Mouse (Mus musculus) kidney, adult 8-10 months (tissue): ENCODE measurements around the gene Dlgap5.
"Not testable (repeated sequence)": the region's sequence is repeated elsewhere in the genome, so short reads cannot be mapped to it uniquely, and the experiment has no call there.

Source experiments
- DNase-seq, 2 experiments: peaks; one replicate each; pipeline ENCODE4 v3.0.0; 2022

Dlgap5 gene

DNA sequence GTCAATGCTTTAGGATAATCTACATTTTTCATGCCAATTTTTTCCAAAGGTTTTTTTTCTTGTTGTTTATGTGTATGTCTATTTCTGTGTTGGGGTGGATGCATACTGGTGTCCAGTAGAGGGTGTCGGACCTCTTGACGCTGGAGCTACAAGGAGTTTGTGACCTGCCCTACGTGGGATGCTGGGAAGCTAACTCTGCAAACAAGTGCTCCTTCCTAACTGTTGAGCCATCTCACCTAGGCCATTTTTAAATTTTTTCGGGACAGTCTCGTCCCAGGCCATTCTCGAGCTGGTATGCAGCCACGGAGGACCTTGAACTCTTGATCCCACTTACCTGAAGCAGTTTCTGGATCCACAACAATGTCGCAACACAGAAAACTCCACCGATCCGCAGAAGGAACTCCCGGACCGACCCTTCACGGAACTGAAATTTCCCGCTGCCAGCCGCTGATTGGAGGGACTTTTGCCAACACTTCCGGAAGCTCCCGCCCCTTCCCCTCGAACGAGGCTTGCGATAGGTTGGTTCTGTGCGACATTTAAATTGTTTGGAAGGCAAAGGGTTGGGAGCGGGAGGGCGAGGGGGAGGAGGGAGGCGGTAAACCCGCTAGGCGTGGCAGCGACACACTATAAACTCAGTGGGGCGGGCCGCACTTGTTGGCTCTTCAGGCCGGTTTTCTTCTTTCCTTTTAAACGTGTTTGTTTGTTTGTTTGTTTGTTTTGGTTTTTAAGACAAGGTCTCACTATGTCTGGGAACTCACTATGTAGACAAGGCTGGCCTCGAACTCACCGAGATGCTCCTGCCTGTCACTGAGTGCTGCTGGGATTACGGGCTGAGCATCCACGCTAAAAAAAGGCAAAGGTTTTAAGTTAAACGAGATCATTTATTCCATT, at the start of gene Dlgap5:
Gene Dlgap5, minus strand, starts transcription at position 633 of the 891 bp plus-strand sequence.
- peak; percentile 90 to 94 for DNase-seq

GRCm38 (mm10) chr14:47465468-47466175, 47.4 kb upstream of the Dlgap5 start:
- no peak for DNase-seq

- DNase-seq, result no peak
Measured at GRCm38 (mm10) chr14:47464426-47464825, 46.2 kb upstream of the Dlgap5 start.

GRCm38 (mm10) chr14:47462877-47463460, 44.8 kb upstream of the Dlgap5 start:
- DNase-seq, result no peak

- DNase-seq, result no peak
Measured at GRCm38 (mm10) chr14:47462453-47462852, 44.2 kb upstream of the Dlgap5 start.

DNA sequence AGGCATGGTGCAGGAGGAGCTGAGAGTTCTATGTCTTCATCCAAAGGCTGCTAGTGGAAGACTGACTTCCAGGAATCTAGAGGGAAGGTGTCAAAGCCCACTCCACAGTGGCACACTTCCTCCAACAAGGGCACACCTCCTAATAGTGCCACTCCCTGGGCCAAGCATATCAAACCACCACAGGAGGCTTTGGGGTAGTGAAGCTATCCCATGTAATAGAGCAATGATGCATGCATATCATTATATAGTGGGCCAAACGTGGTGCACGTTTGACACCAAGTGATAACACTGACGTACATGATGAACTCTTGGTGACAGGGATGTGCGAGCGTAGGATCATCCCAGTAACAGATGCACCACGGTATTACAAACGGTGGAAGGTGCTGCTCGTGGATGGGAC, 43.8 kb upstream of the Dlgap5 start:
- no peak for DNase-seq

DNA sequence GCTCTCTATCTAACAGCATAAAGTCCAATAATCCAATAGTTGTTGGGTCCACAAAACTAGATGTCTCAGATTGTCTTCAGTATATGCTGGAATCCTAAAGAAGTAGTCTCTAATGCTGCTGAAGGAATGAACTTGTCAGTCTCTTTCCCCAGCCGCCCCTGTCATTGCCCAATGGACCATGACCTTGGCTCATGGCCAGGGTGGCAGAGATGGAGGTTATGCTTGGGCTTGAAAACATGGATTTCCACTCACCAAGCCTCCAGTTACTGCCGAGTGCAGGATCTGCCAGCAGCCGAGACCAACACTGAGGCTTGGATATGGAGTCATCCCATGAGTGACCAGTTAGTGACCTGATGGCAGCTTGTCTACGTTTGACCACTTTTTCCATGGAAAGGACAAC, 41.3 kb upstream of the Dlgap5 start:
- DNase-seq, result peak; percentile 26 to 46

DNA sequence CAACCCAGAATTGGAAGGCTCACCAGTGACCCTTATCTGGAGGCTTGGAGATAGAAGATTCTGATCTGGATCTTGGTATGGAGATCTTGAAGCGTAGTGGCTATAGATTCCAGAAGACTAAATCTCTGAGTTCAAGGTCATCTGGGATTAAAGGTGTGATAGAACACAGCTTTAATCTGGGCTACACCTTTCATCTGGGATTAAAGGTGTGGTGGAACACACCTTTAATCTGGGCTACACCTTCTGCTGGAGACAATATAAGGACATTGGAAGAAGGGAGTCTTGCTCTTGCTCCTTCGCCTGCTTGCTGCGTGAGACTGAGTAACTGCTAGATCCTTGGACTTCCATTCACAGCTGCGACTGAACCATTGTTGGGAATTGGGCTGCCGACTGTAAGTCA, 31.9 kb upstream of the Dlgap5 start, which contains the start of gene Fbxo34:
Gene Fbxo34, plus strand, starts transcription at position 301 of the 400 bp plus-strand sequence.
- DNase-seq, result not testable (repeated sequence)

DNA sequence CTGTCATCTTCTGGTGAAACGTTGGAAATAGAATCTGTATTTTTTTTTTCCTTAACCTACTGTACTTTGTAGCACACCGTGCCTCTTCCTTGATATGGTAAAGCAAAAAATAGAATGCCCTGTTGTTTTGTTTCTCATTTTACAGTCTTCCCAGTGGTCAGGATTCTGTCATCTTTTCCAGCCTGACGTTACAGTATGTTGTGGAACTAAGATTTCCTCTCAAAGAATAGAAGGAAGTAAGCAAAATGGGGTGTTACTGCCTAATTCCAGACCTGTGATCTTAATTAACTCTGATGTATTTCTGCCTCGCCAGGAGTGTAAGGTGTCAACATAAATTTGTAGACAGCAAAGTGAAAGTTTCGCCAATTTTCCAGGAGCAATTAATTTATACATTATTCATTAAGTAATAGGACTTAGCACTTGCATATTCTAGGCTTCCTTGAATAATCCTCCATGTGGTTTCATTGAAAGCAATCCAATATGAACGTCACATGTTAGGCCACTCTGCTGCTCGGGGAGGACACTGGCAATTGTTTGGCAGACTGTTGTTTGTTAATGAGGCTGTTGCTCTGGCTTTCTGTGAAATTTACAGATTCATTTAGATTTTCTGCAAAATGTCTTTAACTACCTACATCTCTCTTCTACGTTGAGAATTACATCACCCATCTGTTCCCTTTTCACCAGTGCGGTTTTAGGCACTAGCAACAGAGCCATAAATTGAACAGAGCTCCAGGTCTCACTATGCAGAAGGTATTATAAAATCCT, 27.3 kb upstream of the Dlgap5 start:
- DNase-seq, result no peak

- no peak for DNase-seq
Measured at GRCm38 (mm10) chr14:47444907-47445306, 26.7 kb upstream of the Dlgap5 start.

DNA sequence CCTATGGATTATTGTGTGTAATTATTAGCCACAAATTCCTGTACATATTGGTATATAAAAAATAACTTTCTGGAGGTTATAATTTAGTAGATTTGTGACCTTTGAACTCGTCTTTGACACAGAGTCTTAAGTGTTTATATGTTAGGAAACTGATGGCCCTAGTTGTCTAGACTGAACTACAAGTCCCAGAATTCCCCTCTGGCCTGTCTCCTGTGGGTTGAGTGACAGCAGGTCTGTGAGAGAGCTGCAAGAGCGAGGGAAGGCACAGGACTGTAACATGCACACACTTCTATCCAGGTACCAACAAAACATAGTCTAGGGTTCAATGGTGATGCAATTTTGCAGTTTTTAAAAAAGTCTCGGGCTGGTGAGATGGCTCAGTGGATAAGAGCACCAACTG, 20.7 kb upstream of the Dlgap5 start:
- DNase-seq, result no peak

GRCm38 (mm10) chr14:47432987-47433386, 14.8 kb upstream of the Dlgap5 start:
- no peak for DNase-seq

- no peak for DNase-seq
Measured at GRCm38 (mm10) chr14:47422466-47422865, 4.3 kb upstream of the Dlgap5 start.

DNA sequence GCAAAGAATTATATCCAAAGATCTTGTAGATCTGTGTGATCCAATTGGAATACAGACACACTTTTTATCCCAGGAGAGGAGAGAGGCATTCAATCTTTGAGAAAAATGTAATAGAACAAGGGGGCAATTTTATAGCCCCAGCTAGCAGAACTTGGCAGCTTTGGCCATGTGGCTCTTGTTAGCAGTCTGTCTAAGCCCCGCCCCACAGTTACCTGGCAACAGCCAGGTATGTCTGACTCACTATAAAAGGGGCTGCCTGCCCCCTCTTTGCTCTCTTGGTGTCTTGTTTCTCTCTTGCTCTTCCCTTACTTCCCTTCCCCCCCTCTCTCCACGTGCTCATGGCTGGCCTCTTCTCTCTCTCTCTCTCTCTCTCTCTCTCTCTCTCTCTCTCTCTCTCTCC, 3.4 kb upstream of the Dlgap5 start:
- no peak for DNase-seq

- no peak for DNase-seq
Measured at GRCm38 (mm10) chr14:47419723-47420276, 1.6 kb upstream of the Dlgap5 start.

DNA sequence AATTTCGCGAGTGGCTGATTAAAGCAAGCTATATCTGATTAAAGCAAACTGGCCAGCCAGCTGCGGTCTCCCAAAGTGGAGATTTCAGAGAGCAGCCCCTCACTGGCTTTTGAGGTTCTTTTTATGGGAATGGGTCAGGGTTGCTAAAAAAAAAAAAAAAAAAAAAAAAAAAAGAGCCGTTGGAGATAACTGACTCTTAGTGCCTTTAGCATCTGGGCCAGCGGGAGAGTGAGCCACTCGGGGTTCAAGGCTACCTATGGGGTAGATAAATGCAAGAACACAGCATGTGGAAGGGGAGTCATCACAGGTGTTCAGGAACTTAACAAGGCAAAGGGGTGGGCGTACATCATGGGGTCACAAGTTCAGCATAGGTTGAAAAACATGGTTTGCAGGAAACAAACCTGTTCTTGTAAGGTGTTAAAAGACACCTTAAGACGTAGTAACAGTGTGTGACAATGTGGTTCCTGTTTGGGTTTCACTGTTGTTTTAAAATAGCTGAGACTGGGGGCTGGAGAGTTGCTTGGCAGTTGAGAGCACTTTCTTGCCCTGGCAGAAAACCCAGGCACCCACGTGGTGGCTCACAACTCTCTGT, 923 bp upstream of the Dlgap5 start:
- DNase-seq, result no peak

DNA sequence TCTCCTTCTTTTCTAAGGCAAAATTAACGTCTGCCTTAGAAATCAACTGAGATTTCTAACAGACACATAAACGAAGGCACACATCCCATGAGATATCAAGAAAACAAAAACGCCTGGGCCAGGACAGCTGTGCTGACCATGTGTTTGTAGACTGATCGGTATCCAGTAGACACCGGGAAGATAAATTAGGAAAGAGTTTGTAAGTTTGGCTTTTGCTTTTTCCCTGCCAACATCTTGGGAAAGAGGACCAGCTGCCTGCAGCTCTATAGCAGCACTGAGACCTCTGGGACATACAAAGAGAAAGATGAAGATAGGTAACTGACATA, 422 bp upstream of the Dlgap5 start:
- no peak for DNase-seq

GRCm38 (mm10) chr14:47417346-47417745, 861 bp downstream of the Dlgap5 start:
- peak in 1 of 2 experiments; percentile 4 for DNase-seq

DNA sequence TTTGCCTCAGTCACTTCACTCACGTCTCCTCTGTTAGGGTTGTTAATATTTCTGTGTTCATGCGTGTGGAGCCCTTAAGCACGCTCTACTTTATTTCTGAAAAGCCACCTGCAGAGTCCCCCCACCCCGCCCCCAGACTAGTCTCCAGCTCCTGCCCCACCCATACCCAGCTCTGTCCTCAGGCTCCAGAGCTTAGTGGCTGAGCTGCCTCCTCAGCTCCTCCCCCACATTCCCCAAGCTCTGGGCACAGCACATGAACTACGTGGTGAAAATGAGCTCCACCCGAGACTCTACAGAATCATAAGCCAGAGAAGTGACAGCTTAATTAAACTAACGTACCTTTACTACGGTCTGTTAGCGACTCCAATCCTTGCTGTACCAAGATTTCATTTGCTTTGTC, 12.2 kb downstream of the Dlgap5 start:
- DNase-seq, result no peak

- DNase-seq, result no peak
Measured at GRCm38 (mm10) chr14:47402735-47403134, 15.5 kb downstream of the Dlgap5 start.

GRCm38 (mm10) chr14:47396165-47396652, 22.0 kb downstream of the Dlgap5 start:
- peak in 1 of 2 experiments; percentile 25 for DNase-seq

GRCm38 (mm10) chr14:47395462-47396026, 22.7 kb downstream of the Dlgap5 start:
- DNase-seq, result no peak
